Mouse (Mus musculus) hindbrain, postnatal 0 days (tissue): ENCODE data around the gene Trmt11. TPM values are rescaled to one million over a fixed set of nuclear protein-coding genes. Genes with fewer than 3 reads are reported as not detected.
"Not testable (repeated sequence)": the region's sequence is repeated elsewhere in the genome, so short reads cannot be mapped to it uniquely, and the experiment has no call there.

Experiments
- ATAC-seq: fragments of 200-750 bp; cut with Nextera tagmentation; 2 replicates; pipeline ENCODE4 v1.8.0; 2017; ENCODE audit warnings: mild to moderate bottlenecking, moderate TSS enrichment, moderate library complexity
- DNase-seq: peaks from one replicate; pipeline ENCODE4 v3.0.0-alpha.2; 2015; ENCODE audit warnings: low spot score
- H3K27ac ChIP-seq: fragments of 300-500 bp; sonication (generic); 2 replicates; pipeline ENCODE4 v1.5.1; 2014; ENCODE audit warnings: mild to moderate bottlenecking
- H3K27me3 ChIP-seq: fragments of 300-500 bp; sonication (generic); 2 replicates; pipeline ENCODE4 v1.6.1; 2014; ENCODE audit warnings: low read length, mixed read lengths; ENCODE audit not compliant: insufficient read depth
- H3K36me3 ChIP-seq: fragments of 300-500 bp; sonication (generic); 2 replicates; pipeline ENCODE4 v1.6.1; 2014; ENCODE audit warnings: low read length, mixed read lengths; ENCODE audit not compliant: insufficient read depth
- H3K4me1 ChIP-seq: fragments of 300-500 bp; sonication (generic); 2 replicates; pipeline ENCODE4 v1.6.1; 2014; ENCODE audit warnings: antibody characterized with exemption, low read length, mixed read lengths; ENCODE audit not compliant: insufficient read depth
- H3K4me2 ChIP-seq: fragments of 300-500 bp; sonication (generic); 2 replicates; pipeline ENCODE4 v1.6.1; 2014; ENCODE audit warnings: low read depth, mild to moderate bottlenecking, low read length, moderate library complexity, mixed read lengths
- H3K4me3 ChIP-seq: fragments of 300-500 bp; sonication (generic); 2 replicates; pipeline ENCODE4 v1.5.1; 2014; ENCODE audit warnings: low read length
- H3K9ac ChIP-seq: fragments of 300-500 bp; sonication (generic); replicated peaks from 2 replicates; pipeline ENCODE4 v1.6.1; 2014; ENCODE audit warnings: mild to moderate bottlenecking, low read length, moderate library complexity, mixed read lengths
- H3K9me3 ChIP-seq: fragments of 300-500 bp; sonication (generic); 2 replicates; pipeline ENCODE4 v1.6.1; 2016; ENCODE audit warnings: low read length, mixed read lengths
- CTCF ChIP-seq: IDR thresholded peaks from 2 replicates; pipeline ENCODE4 v1.5.1; 2016; ENCODE audit warnings: antibody characterized with exemption, control low read depth, low read depth
- whole genome bisulfite sequencing: fragments of 180-500 bp; shearing (Covaris S2); extraction: QIAGEN DNeasy Blood & Tissue Kit; methylation state at CpG from one replicate; pipeline ENCODE4 v1.1.7; 2014; 5-methylcytosine and 5-hydroxymethylcytosine counted together
- polyA plus RNA-seq: library from polyadenylated mRNA; unstranded; fragments of >200 nt; fragmentation: Nextera tagmentation; extraction: Ambion mirVana; gene quantifications from 2 replicates; pipeline ENCODE4 v1.2.1, GENCODE M21; 2015
- total RNA-seq: library from RNA; depleted of rRNA; stranded (reverse); fragments of >200 nt; gene quantifications from 2 replicates; pipeline ENCODE4 v1.2.3, GENCODE M21; 2014

Gene Trmt11
- total and polyA plus RNA-seq, 2 experiments from 2014 or later = 4.5 to 16.7 TPM

GRCm38 (mm10) chr10:30564651-30565050 lies 35.9 kb downstream of the Trmt11 start:
- no peaks in the 10 kb centered on the region for H3K27me3 ChIP-seq
- no peak overlapping the region for H3K9ac ChIP-seq
- H3K4me3 ChIP-seq = no peak overlapping the region
- WGBS = 92% methylated on average over 3 of the region's 3 CpGs
- ATAC-seq (no peak), DNase-seq (no peak)
- no peak for TF ChIP-seq CTCF
- no peak overlapping the region for H3K4me2 ChIP-seq
- H3K27ac ChIP-seq = no peak overlapping the region
- H3K4me1 ChIP-seq = no peaks in the 10 kb centered on the region
- H3K36me3 ChIP-seq = peaks cover 4% of the 10 kb centered on the region; the same call in 1 of the 2 replicates
- H3K9me3 ChIP-seq = no peaks in the 10 kb centered on the region

DNA sequence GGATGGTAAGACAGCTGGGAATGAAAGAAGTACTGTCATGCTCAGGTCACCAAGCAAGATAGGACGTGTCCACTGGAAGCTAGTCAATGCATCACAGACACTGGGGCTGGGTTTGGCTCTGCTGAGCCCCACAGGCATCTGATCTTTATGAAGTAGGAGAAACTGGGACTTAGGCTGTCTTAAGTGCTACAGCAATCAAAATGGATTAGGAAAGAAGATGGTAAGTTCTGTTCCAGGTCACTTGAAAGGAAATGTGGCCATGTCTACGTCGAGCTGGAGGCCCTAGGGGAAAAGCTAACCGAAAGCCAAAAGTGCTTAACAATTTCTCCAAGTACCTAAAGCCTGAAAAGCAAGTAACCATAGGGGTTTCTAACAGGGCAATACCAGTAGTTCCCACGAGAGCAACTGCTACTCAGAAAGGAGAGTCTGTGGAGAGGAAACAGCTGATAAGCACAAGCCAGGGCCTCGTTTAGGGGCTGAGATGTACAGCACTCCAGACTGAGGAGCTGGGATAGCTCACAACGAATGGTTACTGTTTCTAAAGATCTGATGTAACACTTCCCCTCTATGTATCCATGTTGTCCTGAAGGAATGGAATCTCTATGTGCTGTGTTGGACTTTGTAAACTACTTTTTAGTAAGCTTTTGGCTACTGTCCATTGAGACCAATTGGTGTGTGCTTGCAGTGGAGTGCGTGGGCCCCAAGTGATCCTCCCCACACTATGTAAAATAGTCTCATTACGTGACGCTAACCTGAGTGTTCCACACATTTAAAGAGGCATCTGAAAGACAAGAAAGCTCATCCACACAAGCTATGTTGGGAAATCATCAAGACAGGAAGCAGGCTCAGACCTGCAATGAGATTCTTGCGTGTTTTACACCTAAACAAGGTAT lies 44.6 kb downstream of the Trmt11 start:
- Histone ChIP-seq H3K4me3 (no peak overlapping the region), H3K27me3 (no peaks in the 10 kb centered on the region), H3K36me3 (peaks cover 18% of the 10 kb centered on the region; the same call in 1 of the 2 replicates), H3K4me2 (no peak overlapping the region), H3K9ac (no peak overlapping the region), H3K4me1 (no peaks in the 10 kb centered on the region), H3K9me3 (no peaks in the 10 kb centered on the region), H3K27ac (no peak overlapping the region)
- no peak for TF ChIP-seq CTCF
- ATAC-seq = no peak
- 93% methylated on average over 11 of the region's 11 CpGs for WGBS
- DNase-seq = no peak

DNA sequence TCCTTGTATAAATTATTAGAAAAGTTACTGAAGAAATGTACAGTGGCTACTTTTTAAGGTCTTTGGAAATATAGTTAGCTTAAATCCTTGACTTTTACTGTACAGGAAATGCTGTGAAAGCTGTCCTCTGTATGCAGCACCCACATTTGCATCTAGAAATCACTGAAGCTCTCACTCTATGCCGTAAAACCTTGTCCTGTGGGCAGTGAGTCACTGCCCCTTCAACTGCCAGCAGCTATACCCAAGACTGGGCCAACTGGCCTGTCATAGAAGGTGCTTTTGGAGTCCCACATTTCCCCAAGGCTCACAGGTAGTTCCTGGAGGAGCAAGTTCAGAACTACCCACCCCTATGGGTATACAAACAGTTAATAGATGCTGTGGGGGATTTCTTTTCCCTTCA lies 48.2 kb downstream of the Trmt11 start:
- H3K4me2 ChIP-seq = no peak overlapping the region
- H3K9me3 ChIP-seq = no peaks in the 10 kb centered on the region
- DNase-seq (no peak), ATAC-seq (no peak)
- peaks cover 23% of the 10 kb centered on the region for H3K36me3 ChIP-seq
- no peaks in the 10 kb centered on the region for H3K27me3 ChIP-seq
- no peak overlapping the region for H3K4me3 ChIP-seq
- no peak for TF ChIP-seq CTCF
- no peak overlapping the region for H3K9ac ChIP-seq
- H3K4me1 ChIP-seq = no peaks in the 10 kb centered on the region
- WGBS = 93% methylated on average over 1 of the region's 1 CpGs
- no peak overlapping the region for H3K27ac ChIP-seq

- H3K4me1 ChIP-seq = no peaks in the 10 kb centered on the region
- no peak overlapping the region for H3K9ac ChIP-seq
- WGBS = 93% methylated on average over 3 of the region's 3 CpGs
- H3K4me2 ChIP-seq = no peak overlapping the region
- H3K27ac ChIP-seq = no peak overlapping the region
- no peaks in the 10 kb centered on the region for H3K9me3 ChIP-seq
- no peaks in the 10 kb centered on the region for H3K27me3 ChIP-seq
- ATAC-seq (no peak), DNase-seq (no peak)
- H3K4me3 ChIP-seq = no peak overlapping the region
- no peak for TF ChIP-seq CTCF
- H3K36me3 ChIP-seq = peaks cover 12% of the 10 kb centered on the region
Measured at GRCm38 (mm10) chr10:30549974-30550373, 50.6 kb downstream of the Trmt11 start.

GRCm38 (mm10) chr10:30538538-30538815 lies 62.1 kb downstream of the Trmt11 start:
- Histone ChIP-seq H3K27ac (no peak overlapping the region), H3K9ac (no peak overlapping the region), H3K9me3 (no peaks in the 10 kb centered on the region), H3K27me3 (no peaks in the 10 kb centered on the region), H3K4me2 (no peak overlapping the region), H3K4me1 (no peaks in the 10 kb centered on the region), H3K4me3 (no peak overlapping the region), H3K36me3 (peaks cover 5% of the 10 kb centered on the region; the same call in 1 of the 2 replicates)
- no peak for TF ChIP-seq CTCF
- ATAC-seq (no peak; the same call in 1 of the 2 replicates), DNase-seq (no peak)
- WGBS = 89% methylated on average over 5 of the region's 5 CpGs

DNA sequence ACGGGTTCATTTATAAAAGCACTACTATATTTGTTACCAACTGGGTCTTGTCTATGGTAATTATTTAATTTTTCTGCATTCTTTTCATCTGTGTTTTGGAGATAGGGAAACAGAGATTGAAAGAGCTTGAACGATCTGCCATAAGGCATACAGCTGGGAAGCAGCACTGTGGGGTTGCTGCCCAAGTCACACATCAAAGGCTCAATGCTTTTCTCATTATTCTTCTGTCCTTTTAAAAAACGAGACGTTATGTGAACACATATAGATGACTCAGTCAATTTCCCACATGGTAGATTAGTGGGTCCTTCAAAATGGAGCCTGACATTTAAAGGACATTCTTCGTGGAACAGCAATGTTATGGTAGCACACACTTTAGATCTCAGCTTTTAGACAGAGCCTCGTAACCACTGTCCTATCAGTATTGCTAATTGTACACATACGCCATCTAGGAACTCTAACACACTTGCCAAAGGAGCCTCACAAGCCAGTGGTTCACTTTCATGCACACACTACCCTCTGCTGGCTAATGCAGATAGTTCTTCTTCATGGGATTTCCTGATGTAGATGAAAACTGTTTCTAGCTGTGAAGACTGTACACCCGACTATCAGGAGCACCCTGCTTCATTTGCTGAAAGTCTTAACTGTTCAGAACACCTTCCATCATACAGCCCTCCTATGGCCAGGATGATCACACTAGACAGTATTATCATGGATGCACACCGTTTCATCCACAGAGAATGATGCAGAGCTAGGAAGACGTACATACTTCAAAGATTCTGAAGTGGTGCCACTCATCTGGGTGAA lies 62.6 kb downstream of the Trmt11 start:
- Histone ChIP-seq H3K9ac (no peak overlapping the region), H3K36me3 (peaks cover 5% of the 10 kb centered on the region; the same call in 1 of the 2 replicates), H3K4me2 (no peak overlapping the region), H3K9me3 (no peaks in the 10 kb centered on the region), H3K27me3 (no peaks in the 10 kb centered on the region), H3K27ac (no peak overlapping the region), H3K4me3 (no peak overlapping the region), H3K4me1 (no peaks in the 10 kb centered on the region)
- peak; percentile 74 for TF ChIP-seq CTCF
- DNase-seq (peak; percentile 79), ATAC-seq (peak; percentile 87)
- 64% methylated on average over 10 of the region's 10 CpGs for WGBS

GRCm38 (mm10) chr10:30535930-30536329 lies 64.6 kb downstream of the Trmt11 start:
- H3K27me3 ChIP-seq, H3K9me3 ChIP-seq: not testable (repeated sequence)
- 98% methylated on average over 7 of the region's 7 CpGs for WGBS

More at GRCm38 (mm10) chr10:30535930-30536329, 64.6 kb downstream of the Trmt11 start:
- H3K4me1 ChIP-seq, H3K27ac ChIP-seq, H3K9ac ChIP-seq, H3K36me3 ChIP-seq, ATAC-seq, H3K4me3 ChIP-seq, H3K4me2 ChIP-seq, DNase-seq: not testable (repeated sequence)
